Mouse (Mus musculus) intestine, embryonic 15.5 days (tissue): Measurements from ENCODE around the gene Zdhhc14. TPM values are rescaled to one million over a fixed set of nuclear protein-coding genes. Genes with fewer than 3 reads are reported as not detected.

Experiments
- ATAC-seq: fragments of 200-750 bp; cut with Nextera tagmentation; 2 replicates; pipeline ENCODE4 v1.8.0; 2017; ENCODE audit warnings: moderate TSS enrichment, moderate library complexity
- H3K27ac ChIP-seq: fragments of 300-500 bp; sonication (generic); 2 replicates; pipeline ENCODE4 v1.5.1; 2015; ENCODE audit warnings: mild to moderate bottlenecking, inconsistent platforms
- H3K27me3 ChIP-seq: fragments of 300-500 bp; sonication (generic); replicated peaks from 2 replicates; pipeline ENCODE4 v1.6.1; 2015; ENCODE audit warnings: inconsistent platforms
- H3K36me3 ChIP-seq: fragments of 300-500 bp; sonication (generic); 2 replicates; pipeline ENCODE4 v1.6.1; 2015; ENCODE audit warnings: inconsistent platforms
- H3K4me1 ChIP-seq: fragments of 300-500 bp; sonication (generic); replicated peaks from 2 replicates; pipeline ENCODE4 v1.6.1; 2015; ENCODE audit warnings: inconsistent platforms
- H3K4me2 ChIP-seq: fragments of 300-500 bp; sonication (generic); replicated peaks from 2 replicates; pipeline ENCODE4 v1.6.1; 2015; ENCODE audit warnings: mild to moderate bottlenecking, inconsistent platforms
- H3K4me3 ChIP-seq: fragments of 300-500 bp; sonication (generic); replicated peaks from 2 replicates; pipeline ENCODE4 v1.5.1; 2015; ENCODE audit warnings: inconsistent platforms
- H3K9ac ChIP-seq: fragments of 300-500 bp; sonication (generic); 2 replicates; pipeline ENCODE4 v1.6.1; 2015; ENCODE audit warnings: inconsistent platforms
- H3K9me3 ChIP-seq: fragments of 300-500 bp; sonication (generic); 2 replicates; pipeline ENCODE4 v1.6.1; 2016; ENCODE audit warnings: inconsistent platforms
- WGBS: fragments of 180-500 bp; shearing (Covaris S2); methylation state at CpG from one replicate; pipeline ENCODE4 v1.1.7; 2015; 5-methylcytosine and 5-hydroxymethylcytosine counted together
- polyA plus RNA-seq: library from polyadenylated mRNA; unstranded; fragments of >200 nt; fragmentation: Nextera tagmentation; extraction: Ambion mirVana; gene quantifications from 2 replicates; pipeline ENCODE4 v1.2.1, GENCODE M21; 2015

Gene Zdhhc14
- polyA plus RNA-seq, 1 experiment from 2014 or later: 2.5 TPM

- 82% methylated on average over 3 of the region's 3 CpGs for WGBS
- Histone ChIP-seq H3K4me2 (no peak overlapping the region), H3K36me3 (no peaks in the 10 kb centered on the region), H3K9ac (no peak overlapping the region), H3K4me3 (no peak overlapping the region), H3K4me1 (peaks cover 10% of the 10 kb centered on the region), H3K27ac (no peak overlapping the region), H3K27me3 (no peaks in the 10 kb centered on the region; the same call in none of the 2 replicates), H3K9me3 (no peaks in the 10 kb centered on the region)
- no peak for ATAC-seq
These were observed 2.0 kb upstream of the Zdhhc14 start for GRCm38 (mm10) chr17:5490351-5490750.

- no peaks in the 10 kb centered on the region for H3K9me3 ChIP-seq
- H3K27me3 ChIP-seq: no peaks in the 10 kb centered on the region; the same call in none of the 2 replicates
- peak; percentile 86 for ATAC-seq
- H3K27ac ChIP-seq: peak overlapping the region; percentile 88
- peak overlapping the region; percentile 68 for H3K4me3 ChIP-seq
- H3K9ac ChIP-seq: peak overlapping the region; percentile 72
- H3K4me2 ChIP-seq: peak overlapping the region; percentile 98
- WGBS: under 1% methylated on average over 29 of the region's 29 CpGs
- peaks cover 10% of the 10 kb centered on the region for H3K4me1 ChIP-seq
- no peaks in the 10 kb centered on the region for H3K36me3 ChIP-seq
These were observed 1.1 kb upstream of the Zdhhc14 start for GRCm38 (mm10) chr17:5491031-5491800.

- Histone ChIP-seq H3K9ac (peak overlapping the region; percentile 54), H3K36me3 (no peaks in the 10 kb centered on the region), H3K27ac (peak overlapping the region; percentile 66), H3K4me2 (peak overlapping the region; percentile 98), H3K4me3 (peak overlapping the region; percentile 68), H3K9me3 (no peaks in the 10 kb centered on the region), H3K4me1 (peaks cover 10% of the 10 kb centered on the region), H3K27me3 (no peaks in the 10 kb centered on the region; the same call in none of the 2 replicates)
- WGBS: under 1% methylated on average over 48 of the region's 48 CpGs
- peak; percentile 54 for ATAC-seq
These were observed 396 bp downstream of the Zdhhc14 start for GRCm38 (mm10) chr17:5492746-5493160.

GRCm38 (mm10) chr17:5493161-5493771, 909 bp downstream of the Zdhhc14 start:
- Histone ChIP-seq H3K9ac (peak overlapping the region; percentile 54), H3K4me1 (peaks cover 10% of the 10 kb centered on the region), H3K4me2 (peak overlapping the region; percentile 98), H3K27me3 (no peaks in the 10 kb centered on the region; the same call in none of the 2 replicates), H3K36me3 (no peaks in the 10 kb centered on the region), H3K9me3 (no peaks in the 10 kb centered on the region), H3K4me3 (peak overlapping the region; percentile 68), H3K27ac (peak overlapping the region; percentile 66; the same call in 1 of the 2 replicates)
- no peak for ATAC-seq
- WGBS: 2% methylated on average over 53 of the region's 53 CpGs

GRCm38 (mm10) chr17:5493809-5494208, 1.5 kb downstream of the Zdhhc14 start:
- H3K9ac ChIP-seq: peak overlapping the region; percentile 54
- no peak overlapping the region for H3K27ac ChIP-seq
- WGBS: 20% methylated on average over 4 of the region's 4 CpGs
- H3K4me2 ChIP-seq: peak overlapping the region; percentile 98
- no peaks in the 10 kb centered on the region; the same call in none of the 2 replicates for H3K27me3 ChIP-seq
- peak overlapping the region; percentile 68 for H3K4me3 ChIP-seq
- H3K36me3 ChIP-seq: no peaks in the 10 kb centered on the region
- H3K4me1 ChIP-seq: peaks cover 10% of the 10 kb centered on the region
- no peak for ATAC-seq
- no peaks in the 10 kb centered on the region for H3K9me3 ChIP-seq

- H3K4me1 ChIP-seq: peaks cover 10% of the 10 kb centered on the region
- no peak overlapping the region for H3K9ac ChIP-seq
- H3K27me3 ChIP-seq: no peaks in the 10 kb centered on the region; the same call in 1 of the 2 replicates
- H3K4me3 ChIP-seq: no peak overlapping the region
- peak overlapping the region; percentile 98 for H3K4me2 ChIP-seq
- WGBS: 87% methylated on average over 7 of the region's 7 CpGs
- H3K36me3 ChIP-seq: no peaks in the 10 kb centered on the region
- no peaks in the 10 kb centered on the region for H3K9me3 ChIP-seq
- ATAC-seq: no peak
- no peak overlapping the region for H3K27ac ChIP-seq
These were observed 2.5 kb downstream of the Zdhhc14 start for GRCm38 (mm10) chr17:5494832-5495231.

GRCm38 (mm10) chr17:5497695-5498094, 5.3 kb downstream of the Zdhhc14 start:
- H3K9me3 ChIP-seq: no peaks in the 10 kb centered on the region

GRCm38 (mm10) chr17:5498996-5499395, 6.6 kb downstream of the Zdhhc14 start:
- whole genome bisulfite sequencing: 90% methylated on average over 4 of the region's 4 CpGs
- Histone ChIP-seq H3K9ac (no peak overlapping the region), H3K4me1 (0 out of 2 replicates have a peak, but pooled peaks cover 3% of the 10 kb centered on the region), H3K36me3 (no peaks in the 10 kb centered on the region), H3K4me2 (no peak overlapping the region), H3K27me3 (no peaks in the 10 kb centered on the region; the same call in 1 of the 2 replicates), H3K4me3 (no peak overlapping the region), H3K27ac (no peak overlapping the region), H3K9me3 (no peaks in the 10 kb centered on the region)
- no peak for ATAC-seq

More at GRCm38 (mm10) chr17:5497695-5498094, 5.3 kb downstream of the Zdhhc14 start:
- Histone ChIP-seq H3K27ac (no peak overlapping the region), H3K9ac (no peak overlapping the region), H3K27me3 (no peaks in the 10 kb centered on the region; the same call in 1 of the 2 replicates), H3K4me1 (peaks cover 10% of the 10 kb centered on the region), H3K4me2 (no peak overlapping the region), H3K36me3 (no peaks in the 10 kb centered on the region), H3K4me3 (no peak overlapping the region)
- no peak for ATAC-seq
- WGBS: 84% methylated on average over 8 of the region's 8 CpGs

GRCm38 (mm10) chr17:5503981-5504760, 11.8 kb downstream of the Zdhhc14 start:
- no peak overlapping the region for H3K27ac ChIP-seq
- no peaks in the 10 kb centered on the region for H3K9me3 ChIP-seq
- H3K4me2 ChIP-seq: no peak overlapping the region
- H3K9ac ChIP-seq: no peak overlapping the region
- 85% methylated on average over 8 of the region's 8 CpGs for WGBS
- no peak overlapping the region for H3K4me3 ChIP-seq
- no peaks in the 10 kb centered on the region for H3K27me3 ChIP-seq
- no peak for ATAC-seq
- H3K4me1 ChIP-seq: no peaks in the 10 kb centered on the region
- H3K36me3 ChIP-seq: no peaks in the 10 kb centered on the region

- H3K27me3 ChIP-seq: no peaks in the 10 kb centered on the region
- H3K36me3 ChIP-seq: no peaks in the 10 kb centered on the region
- WGBS: 88% methylated on average over 4 of the region's 4 CpGs
- no peak overlapping the region for H3K9ac ChIP-seq
- no peak overlapping the region for H3K4me3 ChIP-seq
- no peak overlapping the region for H3K4me2 ChIP-seq
- no peaks in the 10 kb centered on the region for H3K4me1 ChIP-seq
- no peak overlapping the region for H3K27ac ChIP-seq
- no peaks in the 10 kb centered on the region for H3K9me3 ChIP-seq
- no peak for ATAC-seq
These were observed 12.6 kb downstream of the Zdhhc14 start for GRCm38 (mm10) chr17:5504969-5505368.

GRCm38 (mm10) chr17:5506553-5506952, 14.2 kb downstream of the Zdhhc14 start:
- Histone ChIP-seq H3K9ac (no peak overlapping the region), H3K27ac (no peak overlapping the region), H3K36me3 (no peaks in the 10 kb centered on the region), H3K4me1 (no peaks in the 10 kb centered on the region), H3K9me3 (no peaks in the 10 kb centered on the region), H3K4me2 (no peak overlapping the region), H3K27me3 (no peaks in the 10 kb centered on the region), H3K4me3 (no peak overlapping the region)
- ATAC-seq: peak; percentile 61; the same call in 1 of the 2 replicates
- WGBS: 45% methylated on average over 7 of the region's 7 CpGs

- 64% methylated on average over 5 of the region's 5 CpGs for WGBS
- no peaks in the 10 kb centered on the region for H3K36me3 ChIP-seq
- H3K9ac ChIP-seq: no peak overlapping the region
- no peaks in the 10 kb centered on the region for H3K9me3 ChIP-seq
- no peak overlapping the region for H3K4me3 ChIP-seq
- no peaks in the 10 kb centered on the region for H3K27me3 ChIP-seq
- H3K4me2 ChIP-seq: no peak overlapping the region
- H3K27ac ChIP-seq: no peak overlapping the region
- no peaks in the 10 kb centered on the region for H3K4me1 ChIP-seq
- ATAC-seq: peak; percentile 75; the same call in 1 of the 2 replicates
These were observed 14.6 kb downstream of the Zdhhc14 start for GRCm38 (mm10) chr17:5506988-5507387.
